Mouse (Mus musculus) embryonic fibroblast, embryonic 13.5 days (primary cell): Measurements from ENCODE around the gene Pecam1.

ENCODE experiments used
- CTCF ChIP-seq: IDR thresholded peaks from 2 replicates; pipeline ENCODE4 v1.5.1; 2011; ENCODE audit warnings: mild to moderate bottlenecking, control low read depth, low read length, moderate library complexity, borderline replicate concordance; ENCODE audit not compliant: insufficient read depth
- POLR2A ChIP-seq: IDR thresholded peaks from 2 replicates; pipeline ENCODE4 v1.6.1; 2011; ENCODE audit warnings: low read depth, mild to moderate bottlenecking, control low read depth, low read length, moderate library complexity

DNA sequence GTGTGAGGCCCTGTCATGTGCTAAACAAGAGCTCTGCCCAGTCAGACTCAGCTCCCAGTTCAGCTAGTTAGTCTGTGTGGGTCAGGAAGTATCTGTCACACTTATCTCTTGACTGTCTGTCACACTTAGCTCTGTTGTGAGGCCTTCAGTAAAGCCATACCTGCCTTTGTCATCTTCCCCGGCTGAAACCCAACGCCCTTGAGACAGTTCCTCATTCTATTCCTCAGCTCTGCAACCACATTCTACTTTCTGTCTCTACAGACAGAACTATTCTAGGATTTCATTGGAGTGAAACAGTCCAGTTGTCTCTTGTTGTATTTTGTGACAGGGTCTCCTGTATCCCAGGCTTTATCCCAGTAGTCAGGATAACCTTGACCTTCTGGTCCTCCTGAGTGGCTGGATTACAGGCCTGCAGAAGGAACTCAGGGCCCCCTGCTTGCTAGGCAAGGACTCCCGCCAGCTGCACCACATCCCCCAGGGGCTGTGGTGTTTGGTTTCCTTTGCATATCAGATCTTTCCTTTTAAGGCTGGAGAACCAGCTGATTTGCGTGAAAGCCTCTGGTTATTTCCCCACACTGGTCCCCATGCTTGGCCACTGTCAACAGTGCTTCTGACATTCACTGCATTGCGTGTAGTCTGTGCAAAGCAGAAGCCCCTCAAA, 11.8 kb upstream of the Pecam1 start:
- TF ChIP-seq POLR2A, result no peak
- no peak for TF ChIP-seq CTCF
